Mouse (Mus musculus): Measurements from ENCODE around the gene Atp4b.

DNA sequence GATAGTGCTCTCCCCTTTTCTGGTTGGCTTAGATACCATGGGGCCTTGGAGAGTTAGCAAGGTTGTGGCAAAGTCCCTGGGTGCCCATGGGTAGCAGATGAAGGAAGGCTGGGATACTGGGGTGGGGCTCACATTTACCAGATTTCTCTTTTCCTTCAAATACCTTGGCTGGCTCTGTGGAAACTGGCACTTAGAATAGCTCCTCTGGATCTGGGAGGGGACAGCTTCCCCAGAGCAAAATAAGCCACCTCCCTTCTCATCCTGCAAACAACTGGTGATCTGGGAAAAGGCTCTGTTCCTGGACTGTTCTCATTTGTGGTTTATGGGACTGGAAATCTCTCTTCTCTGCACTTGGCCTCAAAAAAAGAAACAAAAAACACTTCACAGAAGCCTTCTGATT is 34.2 kb upstream of the Atp4b start:
- TF ChIP-seq CTCF (IDR thresholded peaks at IDR 0.05; ENCODE audit: control insufficient read depth, insufficient read depth, insufficient read length) = no peak
- TF ChIP-seq USF1 (IDR thresholded peaks at IDR 0.05; ENCODE audit: low read depth) = no peak
- no peak for TF ChIP-seq CEBPB (IDR thresholded peaks at IDR 0.05; ENCODE audit: low read depth)
- TF ChIP-seq MYOG (IDR thresholded peaks at IDR 0.05; ENCODE audit: control insufficient read depth, extremely low read depth, insufficient read length) = no peak
- TF ChIP-seq MAX (IDR thresholded peaks at IDR 0.05) = no peak
- TF ChIP-seq FOSL1 (IDR thresholded peaks at IDR 0.05; ENCODE audit: insufficient read depth, low read length, poor library complexity, severe bottlenecking) = no peak
- TF ChIP-seq MYOD1 (IDR thresholded peaks at IDR 0.05; ENCODE audit: control insufficient read depth, insufficient read length, low read depth) = no peak
